Mouse (Mus musculus): ENCODE data around the gene Gstp1.

GRCm38 (mm10) chr19:4068717-4069410 lies 31.1 kb upstream of the Gstp1 start:
- TF ChIP-seq CTCF (IDR thresholded peaks at IDR 0.05; ENCODE audit: low read depth): no peak
- TF ChIP-seq EP300 (IDR thresholded peaks at IDR 0.05; ENCODE audit: low read depth): no peak

All from heart, postnatal 0 days (tissue).